Mouse (Mus musculus): ENCODE measurements around the gene Ttll1.

Ttll1 gene

GRCm38 (mm10) chr15:83452219-83452760, 58.4 kb downstream of the Ttll1 start:
- DNase-seq, result no peak

- no peak for DNase-seq
Measured at GRCm38 (mm10) chr15:83451621-83452210, 59.0 kb downstream of the Ttll1 start.

DNA sequence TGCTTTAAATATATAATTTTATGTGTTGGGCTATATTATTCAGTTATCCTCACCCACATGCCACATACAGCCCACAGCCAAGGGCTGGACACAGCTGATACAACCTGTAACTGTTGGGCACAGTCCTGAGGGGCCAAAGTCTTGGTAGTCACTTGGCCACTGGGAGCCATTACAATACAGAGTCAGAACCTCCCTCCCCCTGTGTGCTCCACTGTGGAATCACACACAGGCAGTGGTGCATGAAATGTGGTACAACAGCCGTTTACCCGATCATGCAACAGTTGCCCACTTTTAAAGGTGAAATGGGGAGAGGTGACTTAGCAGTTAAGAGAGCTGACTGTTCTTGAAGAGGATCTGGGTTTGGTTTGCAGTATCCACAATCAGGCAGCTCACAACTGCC, 60.7 kb downstream of the Ttll1 start:
- no peak for DNase-seq

DNA sequence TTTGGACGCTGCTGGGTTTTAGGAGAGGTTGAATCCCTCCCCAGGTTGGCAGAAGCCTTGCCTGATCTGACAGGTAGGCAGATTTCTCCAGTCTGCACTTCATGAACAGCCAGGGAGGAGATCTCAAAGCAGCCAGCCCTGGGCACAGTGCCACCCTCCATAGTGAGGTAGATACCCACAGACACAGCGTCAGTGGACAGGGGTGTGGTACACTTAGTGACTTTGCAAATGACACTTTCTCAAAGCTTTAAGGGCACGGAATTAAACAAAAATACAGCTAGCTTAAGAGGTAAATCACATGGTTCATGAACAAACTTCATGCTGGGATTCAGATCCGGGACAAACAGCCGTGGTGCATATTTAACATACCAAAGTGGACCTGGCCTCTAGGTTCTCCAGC, 62.0 kb downstream of the Ttll1 start:
- no peak for DNase-seq

- DNase-seq, result no peak
Measured at GRCm38 (mm10) chr15:83447791-83448544, 62.7 kb downstream of the Ttll1 start.

DNA sequence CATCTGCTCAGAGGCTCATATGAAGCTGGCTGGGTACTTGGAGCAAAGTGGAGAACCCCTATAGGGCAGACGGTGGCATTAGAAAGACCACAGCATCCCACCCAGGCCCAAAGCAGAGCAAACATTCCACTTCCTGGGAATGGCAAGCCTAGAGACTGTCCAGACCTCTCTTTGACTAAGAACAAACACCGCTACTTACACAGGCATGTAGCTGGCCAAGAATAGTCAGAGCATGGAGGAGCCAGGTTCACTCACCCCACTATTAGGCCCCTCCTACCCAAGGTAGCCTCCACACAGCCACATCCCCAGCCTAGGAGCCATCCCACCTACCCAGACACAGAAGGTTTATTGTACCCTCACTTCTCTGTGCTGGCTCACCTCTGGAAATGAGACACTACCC, 64.8 kb downstream of the Ttll1 start:
- DNase-seq, result no peak

- no peak for DNase-seq
Measured at GRCm38 (mm10) chr15:83445383-83445782, 65.3 kb downstream of the Ttll1 start.

DNA sequence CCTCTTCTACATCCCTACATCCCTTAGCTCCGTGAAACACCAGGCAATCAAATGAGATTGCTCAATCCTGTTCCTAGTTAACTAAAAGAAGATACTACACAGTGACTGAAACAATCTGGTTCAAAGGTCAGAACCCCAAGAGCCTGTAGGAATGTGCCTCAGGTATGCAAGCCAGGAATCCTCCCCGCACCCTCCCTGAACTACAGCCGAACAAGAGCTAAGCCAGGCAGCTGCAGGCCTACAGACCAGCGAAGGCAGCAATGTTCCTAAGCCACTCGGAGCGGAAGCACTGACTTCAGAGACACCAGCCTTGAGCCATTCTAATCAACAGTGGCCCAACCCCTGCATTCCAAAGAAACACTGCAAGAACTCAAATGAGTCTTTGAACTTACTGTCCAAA, 66.3 kb downstream of the Ttll1 start:
- peak; percentile 17 for DNase-seq

GRCm38 (mm10) chr15:83442495-83443037, 68.1 kb downstream of the Ttll1 start:
- DNase-seq, result no peak

GRCm38 (mm10) chr15:83440726-83441125, 70.0 kb downstream of the Ttll1 start:
- no peak for DNase-seq

DNA sequence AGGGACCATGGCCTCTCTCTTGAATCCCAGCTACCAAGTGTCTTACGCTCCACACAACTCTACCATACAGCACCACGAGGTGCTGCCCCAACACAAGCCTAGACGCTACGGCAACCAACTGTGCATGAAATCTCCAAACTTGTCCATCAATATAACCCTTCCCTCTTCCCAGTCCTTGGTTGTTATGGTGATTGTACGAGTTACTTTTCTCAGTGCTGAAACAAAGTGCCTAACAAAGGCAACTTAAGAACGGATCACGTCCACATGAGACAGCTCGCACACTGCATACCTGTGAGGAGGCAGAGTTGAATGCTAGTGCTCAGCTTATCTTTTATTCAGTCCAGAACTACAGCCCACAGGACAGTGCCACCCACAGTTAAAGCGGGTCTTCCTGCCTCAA, 74.2 kb downstream of the Ttll1 start:
- no peak for DNase-seq

GRCm38 (mm10) chr15:83435324-83436090, 75.2 kb downstream of the Ttll1 start:
- DNase-seq, result no peak

GRCm38 (mm10) chr15:83434692-83435091, 76.0 kb downstream of the Ttll1 start:
- no peak for DNase-seq
